Mouse (Mus musculus) fat pad, adult 2 months (tissue): ENCODE results near the gene Pkdrej.
"Not testable (repeated sequence)": the region's sequence is repeated elsewhere in the genome, so short reads cannot be mapped to it uniquely, and the experiment has no call there.

Experiments used
- DNase-seq: peaks from one replicate; pipeline ENCODE4 v3.0.0-alpha.2; 2011; ENCODE audit warnings: low read depth, low spot score; ENCODE audit errors: extremely low read depth

Gene Pkdrej

DNA sequence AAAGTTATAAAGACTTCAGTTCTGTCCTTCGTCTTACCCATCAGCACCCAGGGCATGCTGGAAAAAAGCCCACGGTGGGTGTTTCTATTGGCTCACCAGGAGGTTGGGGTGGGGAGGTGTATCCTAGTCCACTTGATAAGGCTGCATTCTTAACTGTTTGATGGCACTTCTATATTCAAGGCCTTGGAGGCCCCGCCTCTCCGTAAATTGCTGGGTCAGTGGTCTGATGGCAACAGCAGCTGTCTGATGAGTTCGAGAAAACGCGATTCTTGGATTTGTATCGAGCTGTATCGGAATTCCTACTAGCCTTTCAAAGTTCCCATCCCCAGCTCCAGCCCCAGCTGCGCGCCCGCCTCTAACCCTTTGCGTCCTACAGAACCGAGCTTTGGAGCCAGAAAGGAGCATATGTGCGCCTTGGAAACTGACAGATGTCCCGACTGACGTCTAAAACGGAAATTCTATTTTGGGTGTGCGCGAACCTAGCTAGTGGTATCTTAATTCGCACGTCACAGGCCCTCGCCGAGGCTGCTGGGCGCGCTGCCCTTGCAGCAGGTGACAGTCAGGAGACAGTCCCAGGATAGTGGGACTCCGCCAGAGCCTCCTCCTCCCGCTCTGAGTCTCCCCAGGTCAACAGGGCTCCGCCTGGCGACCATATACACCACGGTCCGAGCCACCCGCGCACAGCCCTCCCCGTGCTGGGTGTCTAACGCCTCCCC is 10.6 kb downstream of the Pkdrej start:
- no peak for DNase-seq

DNA sequence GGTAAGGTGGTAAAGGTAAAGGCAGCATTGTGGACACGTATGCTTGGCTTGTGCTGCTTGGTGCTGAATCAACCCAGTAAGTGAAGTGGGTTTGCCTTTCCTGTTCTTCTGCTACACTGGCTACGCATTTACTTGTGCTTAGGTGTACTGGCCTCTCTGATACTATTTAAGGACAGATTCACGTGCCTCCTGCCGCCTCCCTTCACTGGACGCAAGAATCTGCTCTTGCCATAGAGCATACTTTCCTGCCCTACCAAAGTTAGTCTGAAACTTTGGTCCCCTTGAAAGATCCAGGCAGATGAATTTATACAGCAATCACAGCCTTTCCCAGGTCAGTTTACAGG is 11.1 kb downstream of the Pkdrej start:
- DNase-seq = no peak

DNA sequence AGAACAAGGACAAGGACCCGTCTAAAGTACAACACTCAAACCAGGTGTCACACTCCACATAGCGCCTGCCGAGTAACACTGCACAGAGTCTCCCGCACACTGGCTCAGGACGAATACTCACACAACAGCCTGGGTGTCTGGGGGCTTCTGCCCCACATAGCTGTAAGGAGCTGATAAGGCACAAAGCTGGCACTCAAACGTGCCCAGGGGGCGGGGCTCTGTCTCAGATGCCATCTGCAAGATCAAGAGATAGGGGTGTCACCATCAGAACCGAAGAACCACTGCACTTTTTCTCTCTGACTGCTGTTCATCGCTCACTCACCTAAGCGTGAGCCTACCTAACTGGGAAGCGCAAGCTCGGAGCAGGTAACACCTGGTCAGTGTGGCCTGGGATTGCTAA is 12.4 kb downstream of the Pkdrej start:
- DNase-seq = no peak

- DNase-seq = no peak
These were observed 13.1 kb downstream of the Pkdrej start for GRCm38 (mm10) chr15:85808434-85808833.

DNA sequence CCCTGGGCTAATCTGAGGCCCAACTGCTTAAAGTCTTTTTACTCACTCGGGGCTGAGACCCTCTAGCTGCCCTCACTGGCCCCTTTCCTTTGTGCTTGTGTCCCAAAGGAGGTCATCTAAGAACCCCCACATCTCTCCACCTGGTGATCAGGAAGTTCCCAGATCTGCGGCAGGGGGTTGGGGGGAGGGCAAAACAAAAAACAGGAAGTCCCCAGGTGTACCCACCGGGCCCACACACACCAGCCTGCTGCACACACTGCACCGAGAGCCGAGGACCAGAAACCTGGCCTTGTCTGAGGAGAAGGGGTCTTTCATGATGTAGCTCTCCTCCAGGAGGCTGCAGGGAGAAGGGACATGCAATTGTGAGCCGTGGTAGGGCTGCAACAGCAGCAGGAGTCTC is 13.5 kb downstream of the Pkdrej start:
- no peak for DNase-seq

GRCm38 (mm10) chr15:85807404-85807803 is 14.1 kb downstream of the Pkdrej start:
- no peak for DNase-seq

DNA sequence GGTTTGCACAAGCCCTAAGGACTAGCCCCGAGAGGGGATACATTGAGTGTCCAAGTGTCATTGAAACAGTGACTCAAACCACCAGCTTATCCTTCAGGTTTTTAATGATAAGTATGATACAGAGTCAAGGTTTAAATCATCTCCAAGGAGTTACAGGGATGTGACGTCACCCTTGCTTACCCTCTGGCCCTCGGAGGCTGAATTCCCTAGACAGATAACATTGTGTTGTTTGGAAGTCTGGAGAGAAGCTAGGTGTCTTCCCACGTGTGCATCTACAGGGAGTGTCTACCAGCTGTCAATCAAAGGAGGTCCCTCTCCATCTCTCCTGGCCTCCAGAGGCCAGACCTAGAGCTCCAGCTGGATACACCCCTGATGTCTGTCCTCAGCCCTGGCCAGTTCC is 14.6 kb downstream of the Pkdrej start:
- DNase-seq = no peak

DNA sequence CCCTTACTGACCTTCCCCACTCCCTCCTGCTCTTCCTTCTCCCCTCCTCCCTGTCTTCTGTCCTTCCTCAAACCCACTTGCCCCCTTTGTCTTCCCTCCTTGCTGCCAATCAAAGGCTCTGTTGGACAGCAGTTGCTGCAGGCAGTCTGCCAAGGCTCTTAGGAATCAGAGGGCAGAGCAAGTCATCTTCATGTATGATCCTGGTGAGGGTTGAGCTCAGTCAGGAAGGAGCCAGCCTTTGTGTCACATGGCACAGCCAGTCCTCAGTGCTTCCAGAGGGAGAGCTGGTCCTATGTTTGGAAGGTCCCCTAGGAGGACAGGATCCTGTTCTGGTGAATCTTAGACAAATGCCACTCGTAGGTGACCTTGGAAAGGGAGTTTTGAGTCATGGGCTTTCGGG is 18.6 kb downstream of the Pkdrej start:
- DNase-seq = no peak

DNA sequence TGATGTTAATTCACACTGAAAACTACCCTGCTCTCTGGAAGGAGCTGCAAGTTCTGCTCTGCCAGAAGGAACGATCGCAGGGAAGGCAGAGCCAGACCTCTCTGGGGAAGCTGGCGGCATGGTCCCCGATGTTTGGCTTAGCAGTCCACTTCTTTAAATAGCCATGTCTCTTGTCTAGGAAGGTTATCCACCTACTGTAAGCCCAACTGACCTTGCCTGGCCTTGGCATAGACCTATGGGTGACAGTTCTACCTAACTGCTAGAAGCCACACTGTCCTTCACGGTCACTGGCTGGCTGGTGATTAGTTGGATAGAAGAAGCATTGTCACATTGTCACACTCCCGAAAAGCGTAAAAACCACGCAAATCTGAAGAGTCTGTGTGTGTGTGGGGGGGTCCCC is 22.9 kb downstream of the Pkdrej start:
- no peak for DNase-seq

DNA sequence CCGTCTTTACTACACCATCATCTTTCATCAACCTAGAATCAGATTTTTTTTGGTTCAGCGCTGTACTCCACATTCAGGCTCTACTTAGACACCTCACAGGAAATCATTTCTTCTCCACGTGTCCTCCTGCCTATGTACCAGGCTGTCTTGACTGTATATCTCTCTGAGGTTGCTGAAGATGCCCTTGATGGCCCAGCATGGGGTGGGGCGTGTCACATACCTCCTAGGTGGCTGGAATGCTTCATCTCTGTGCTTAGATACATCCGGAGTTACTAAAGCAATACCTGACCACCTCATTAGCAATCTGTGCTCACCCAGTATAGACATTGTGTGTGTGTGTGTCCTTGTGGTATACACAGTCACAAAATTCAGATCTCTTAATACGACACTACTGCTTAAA is 26.0 kb downstream of the Pkdrej start:
- DNase-seq = no peak

DNA sequence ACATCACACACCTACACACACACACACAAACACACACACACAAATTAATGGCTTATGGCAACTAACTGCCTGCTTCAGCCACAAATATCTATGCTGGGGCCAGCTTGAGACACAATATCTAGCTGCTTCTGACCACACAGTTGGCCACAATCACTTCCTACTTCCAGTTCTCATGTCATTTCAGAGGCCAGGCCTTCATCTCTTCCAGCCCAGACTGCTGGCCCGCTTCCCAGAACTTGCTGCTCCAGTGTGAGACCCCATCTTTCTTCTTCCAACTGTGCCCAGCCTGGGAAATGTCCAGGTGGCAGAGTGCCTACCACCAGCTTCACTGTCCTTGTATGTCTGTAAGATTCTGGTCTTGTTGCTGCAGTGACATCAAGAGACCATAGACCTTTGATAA is 28.7 kb downstream of the Pkdrej start:
- DNase-seq = no peak

- no peak for DNase-seq
These were observed 30.1 kb downstream of the Pkdrej start for GRCm38 (mm10) chr15:85791449-85791848.

DNA sequence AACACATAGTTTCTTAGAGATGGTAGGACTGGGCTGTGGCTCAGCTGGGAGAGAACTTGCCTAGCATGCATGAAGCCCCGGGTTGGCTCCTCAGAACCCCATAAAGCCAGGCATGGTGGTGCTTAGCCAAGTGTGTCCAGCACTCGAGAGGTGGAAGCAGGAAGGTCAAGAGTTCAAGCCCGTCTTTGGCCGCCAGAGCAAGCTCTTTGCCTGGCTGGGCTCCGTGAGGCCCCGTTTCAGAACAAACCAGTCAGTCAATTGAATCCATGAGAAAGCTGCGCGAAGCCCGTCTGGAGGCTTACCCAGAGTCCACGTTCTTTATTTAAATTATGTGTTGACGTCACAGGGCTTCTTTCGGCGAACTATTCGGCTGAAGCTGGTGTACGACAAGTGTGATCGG is 32.9 kb downstream of the Pkdrej start:
- DNase-seq = no peak

DNA sequence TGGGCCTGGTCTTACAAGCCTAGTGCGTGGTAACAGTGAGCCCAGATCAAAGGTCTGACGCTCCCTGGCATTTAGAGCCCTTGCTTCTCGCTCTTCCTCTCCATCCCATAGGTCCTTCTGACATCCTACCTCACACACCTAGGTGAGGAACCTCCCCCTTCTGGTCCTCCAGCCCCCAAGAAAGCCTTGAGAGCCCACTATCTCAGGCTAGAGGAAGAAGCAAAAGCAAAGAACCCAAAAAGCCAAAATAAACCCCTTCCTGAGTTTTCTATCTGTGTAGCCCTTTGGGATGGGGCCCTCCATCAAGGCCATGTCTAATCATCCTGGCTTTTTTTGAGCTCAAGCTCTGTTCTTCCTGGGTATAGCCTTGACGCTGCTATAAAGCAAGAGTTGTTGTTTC is 33.5 kb downstream of the Pkdrej start:
- DNase-seq = no peak

DNA sequence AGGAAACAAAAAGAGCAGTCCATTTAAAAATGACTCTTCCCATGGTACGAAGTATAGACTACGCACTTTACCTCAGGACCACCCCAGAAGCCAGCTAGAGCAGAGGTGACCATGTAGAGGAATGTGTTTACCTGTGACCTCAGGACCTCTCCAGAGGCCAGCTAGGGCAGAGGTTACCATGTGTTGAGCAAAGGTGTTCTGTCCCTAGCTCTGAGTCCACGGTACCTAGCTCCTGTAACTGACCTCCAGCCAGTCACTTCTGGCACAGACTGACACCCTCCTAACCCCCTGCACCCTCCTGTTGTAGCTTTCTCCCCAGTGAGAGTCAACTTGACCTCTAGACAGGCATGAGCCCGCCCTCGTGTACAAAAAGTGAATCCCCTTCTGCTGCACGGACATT is 34.1 kb downstream of the Pkdrej start:
- DNase-seq = no peak

DNA sequence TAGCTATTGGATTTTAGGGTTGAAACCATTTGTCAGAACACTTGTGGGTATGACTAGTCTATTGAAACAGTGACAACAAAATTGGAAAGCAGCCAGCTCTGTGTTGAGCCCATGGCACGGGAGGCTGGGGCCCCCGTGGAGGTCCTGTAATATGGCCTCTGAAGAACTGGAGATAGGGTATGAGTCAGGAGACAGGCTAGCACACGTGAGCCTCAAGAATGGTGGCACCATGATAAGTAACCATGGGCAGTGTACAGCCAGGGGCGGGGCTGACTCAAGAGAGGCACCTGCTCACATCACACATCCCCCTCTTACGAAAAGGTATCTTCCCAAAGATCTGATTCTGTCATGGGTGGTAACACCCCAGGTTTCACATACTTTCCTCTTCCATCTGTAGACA is 34.8 kb downstream of the Pkdrej start:
- no peak for DNase-seq

DNA sequence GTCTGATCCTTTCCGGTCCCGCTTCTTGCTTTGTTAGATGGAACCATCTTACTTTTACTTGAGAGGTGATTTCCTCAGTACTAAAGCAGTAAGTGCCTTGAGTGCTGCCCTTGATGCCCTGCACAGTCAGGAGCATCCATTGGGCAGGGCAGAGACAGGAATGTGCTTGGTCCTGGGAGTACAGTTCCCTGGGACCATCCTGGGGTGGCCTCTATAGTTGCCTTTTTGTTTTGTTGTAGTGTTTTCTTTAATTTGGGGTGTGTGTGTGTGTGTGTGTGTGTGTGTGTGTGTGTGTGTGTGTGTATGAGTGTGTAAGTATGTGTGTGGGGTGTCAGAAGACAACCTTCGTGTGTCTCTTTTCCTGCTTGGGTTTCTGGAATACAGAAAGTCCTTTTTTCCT is 37.2 kb downstream of the Pkdrej start:
- DNase-seq = no peak

GRCm38 (mm10) chr15:85783146-85783545 is 38.4 kb downstream of the Pkdrej start:
- DNase-seq = no peak

DNA sequence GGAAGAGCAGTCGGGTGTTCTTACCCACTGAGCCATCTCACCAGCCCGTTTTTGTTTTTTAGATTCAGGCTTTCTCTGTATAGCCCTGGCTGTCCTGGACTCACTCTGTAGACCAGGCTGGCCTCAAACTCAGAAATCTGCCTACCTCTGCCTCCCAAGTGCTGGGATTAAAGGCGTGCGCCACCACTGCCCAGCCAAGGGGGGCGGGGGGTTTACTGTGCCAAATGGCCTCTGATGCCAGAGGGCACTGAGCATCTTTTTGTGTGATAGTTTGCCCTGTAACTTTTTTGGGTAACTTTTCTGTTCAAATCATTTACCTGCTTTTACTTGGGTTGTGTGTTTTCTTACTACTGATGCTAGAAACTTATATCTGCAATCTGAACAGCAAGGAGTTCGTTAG is 42.6 kb downstream of the Pkdrej start:
- DNase-seq = not testable (repeated sequence)

- no peak for DNase-seq
These were observed 44.8 kb downstream of the Pkdrej start for GRCm38 (mm10) chr15:85776771-85777170.

DNA sequence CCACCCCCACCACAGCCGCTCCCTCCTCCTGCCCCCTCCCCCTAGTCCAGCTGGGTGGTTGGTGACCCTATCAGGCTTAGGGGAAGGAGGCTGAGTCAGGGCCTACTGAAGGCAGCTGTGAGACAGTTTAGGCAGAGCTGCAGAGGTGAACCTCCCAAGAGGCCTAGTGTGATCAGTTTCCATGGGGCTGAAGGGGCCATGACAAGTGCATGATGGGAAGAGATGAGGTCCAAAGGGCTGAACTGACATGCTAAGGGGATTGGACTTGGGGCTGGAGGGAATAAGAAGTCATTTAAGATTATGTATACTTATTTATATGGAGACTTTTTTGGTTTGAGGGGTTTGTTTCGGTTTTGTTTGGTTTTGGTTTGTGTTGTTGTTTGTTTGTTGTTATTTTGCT is 45.3 kb downstream of the Pkdrej start:
- DNase-seq = no peak

DNA sequence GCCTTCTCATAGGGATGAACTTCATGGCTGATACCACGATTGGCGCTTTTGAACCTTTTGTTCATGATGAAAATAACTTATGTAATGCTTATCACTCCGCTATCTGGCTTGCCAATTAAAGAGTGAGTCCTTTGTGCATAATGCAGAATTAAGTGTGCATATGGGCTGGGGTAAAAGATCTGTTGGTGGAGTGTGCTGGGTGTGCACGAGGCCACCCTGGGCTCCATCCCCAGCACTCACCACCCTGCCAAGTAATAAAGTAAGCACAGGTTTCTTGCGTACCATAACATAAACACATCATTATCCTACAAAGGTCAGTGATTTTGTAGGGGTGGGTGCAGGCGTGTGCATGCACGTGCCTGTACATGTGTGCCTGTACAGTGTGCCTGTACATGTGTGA is 46.5 kb downstream of the Pkdrej start:
- no peak for DNase-seq

DNA sequence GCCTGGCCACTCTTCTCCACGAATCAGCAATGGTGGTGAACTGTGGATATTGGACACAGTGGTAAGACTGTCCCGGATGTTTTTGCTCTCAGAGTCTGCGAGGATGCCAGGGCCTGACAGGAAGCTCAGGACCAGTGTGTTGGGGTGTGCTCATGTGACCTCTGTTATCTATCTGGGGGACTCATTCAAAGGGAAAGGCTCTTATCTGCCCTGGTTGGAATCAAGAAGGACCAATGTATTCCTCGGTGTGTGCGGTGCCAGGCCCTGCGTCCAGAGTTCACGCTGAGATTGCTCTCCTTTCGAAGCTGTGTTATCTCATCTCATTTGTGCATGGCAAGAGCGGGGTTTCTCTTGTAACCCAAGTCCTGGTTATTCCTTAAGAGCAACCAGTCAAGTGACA is 47.1 kb downstream of the Pkdrej start:
- DNase-seq = no peak
